Mouse (Mus musculus): ENCODE measurements around the gene Gm4881. TPM values are rescaled to one million over a fixed set of nuclear protein-coding genes. Genes with fewer than 3 reads are reported as not detected.

The Gm4881 gene
- 0.15 TPM in 1 of 2 replicates, not detected in the other for polyA plus RNA-seq (2012; rRNA removed)

DNA sequence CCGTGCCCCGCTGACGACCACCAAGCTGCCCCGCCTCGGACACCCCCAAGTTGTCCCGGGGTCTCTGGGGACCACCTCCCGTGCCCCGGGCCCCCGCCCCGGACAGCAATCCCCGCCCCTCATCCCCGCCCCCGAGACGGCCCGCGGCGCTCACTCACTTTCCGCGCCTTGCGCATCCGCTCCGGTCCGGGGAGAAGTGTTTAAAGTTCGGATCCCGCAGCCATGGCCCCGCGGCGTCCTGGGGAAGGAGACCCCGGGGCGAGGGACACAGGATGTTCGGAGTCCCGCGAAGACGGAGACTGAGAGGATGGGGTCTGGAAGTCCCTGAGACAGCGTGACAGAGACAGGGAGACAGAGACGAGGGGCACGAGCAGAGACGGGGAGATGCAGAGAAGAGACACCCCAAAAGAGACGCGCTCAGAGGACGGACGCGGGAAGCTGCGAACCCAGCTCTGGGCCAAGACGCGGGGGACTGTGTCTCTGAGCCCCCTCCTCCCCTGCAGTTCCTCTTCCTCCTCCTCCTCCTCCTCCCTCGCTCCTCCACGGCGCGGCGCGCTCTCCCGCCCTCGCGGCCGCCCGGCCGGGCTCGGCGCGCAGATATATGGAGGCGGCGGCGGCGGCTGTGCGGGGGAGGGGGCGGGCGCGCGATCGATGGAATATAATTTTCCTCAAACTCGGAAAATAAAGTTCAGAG, at the start of gene Gm4881:
TSS of gene Gm4881 (minus strand) at position 238 of the 694 bp plus-strand sequence.
- Histone ChIP-seq H3K4me1 (ENCODE audit: control insufficient read depth, insufficient read depth, low read length) (no peaks in the 10 kb centered on the region), H3K4me3 (ENCODE audit: insufficient read depth, low read length) (no peak within 1 kb of the TSS), H3K27ac (ENCODE audit: insufficient read depth, low read length) (no peak within 1 kb of the TSS)
- TF ChIP-seq POLR2A (IDR thresholded peaks at IDR 0.05; ENCODE audit: extremely low read depth, insufficient read depth, low read length), result no peak

DNA sequence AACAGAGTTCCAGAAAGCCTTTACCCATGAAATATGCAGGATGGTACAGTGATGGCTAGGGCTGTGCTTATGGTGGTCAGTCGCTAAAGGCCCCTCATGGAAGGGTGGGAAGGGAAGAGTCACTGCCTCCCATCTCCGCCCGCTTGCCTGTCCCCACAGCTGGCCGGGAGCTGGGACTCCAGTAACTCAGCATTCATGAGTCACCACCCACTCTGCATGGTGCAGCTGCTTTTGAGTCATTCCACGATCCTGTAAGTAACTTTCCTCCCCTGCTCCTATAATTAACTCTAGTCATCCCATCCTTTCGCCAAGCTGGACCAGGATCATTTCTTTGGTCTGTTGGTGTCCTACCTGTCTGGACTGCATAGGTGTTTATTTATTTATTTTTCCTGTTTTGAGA, 48.8 kb upstream of the Gm4881 start:
- Histone ChIP-seq H3K27ac (ENCODE audit: insufficient read depth, low read length) (no peak overlapping the region), H3K4me3 (ENCODE audit: insufficient read depth, low read length) (no peak overlapping the region), H3K4me1 (ENCODE audit: control insufficient read depth, insufficient read depth, low read length) (0 out of 2 replicates have a peak, but pooled peaks cover 2% of the 10 kb centered on the region)
- TF ChIP-seq POLR2A (IDR thresholded peaks at IDR 0.05; ENCODE audit: extremely low read depth, insufficient read depth, low read length) (peak; percentile 44; the same call in 1 of the 2 replicates), CTCF (IDR thresholded peaks at IDR 0.05; ENCODE audit: extremely low read depth, insufficient read depth, low read length) (no peak)

DNA sequence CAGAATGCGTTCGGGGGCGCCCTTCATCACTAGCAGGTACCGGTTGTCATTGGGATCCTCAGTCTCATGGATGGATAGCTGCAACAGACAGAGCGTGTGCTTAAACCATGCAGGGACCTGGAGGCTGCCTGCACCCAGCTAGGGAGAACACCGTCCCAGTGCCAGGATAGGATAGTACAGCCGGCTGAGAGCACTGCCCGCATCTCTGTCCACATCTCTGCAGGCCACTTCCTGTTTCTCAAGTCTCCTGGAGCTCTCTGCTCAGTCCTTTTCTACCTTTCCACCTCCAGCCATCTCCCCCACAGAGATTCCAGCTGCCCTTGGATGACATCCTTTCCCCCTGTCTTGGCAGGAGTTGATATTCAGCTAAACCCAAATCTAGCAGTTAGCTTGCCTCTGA, 46.2 kb upstream of the Gm4881 start:
- 0 out of 2 replicates have a peak, but pooled peaks have one; percentile 11 for TF ChIP-seq POLR2A (IDR thresholded peaks at IDR 0.05; ENCODE audit: extremely low read depth, insufficient read depth, low read length)
- TF ChIP-seq CTCF (IDR thresholded peaks at IDR 0.05; ENCODE audit: extremely low read depth, insufficient read depth, low read length), result no peak
- no peak overlapping the region for H3K4me3 ChIP-seq (ENCODE audit: insufficient read depth, low read length)
- 0 out of 2 replicates have a peak, but pooled peaks cover 2% of the 10 kb centered on the region for H3K4me1 ChIP-seq (ENCODE audit: control insufficient read depth, insufficient read depth, low read length)
- no peak overlapping the region for H3K27ac ChIP-seq (ENCODE audit: insufficient read depth, low read length)

DNA sequence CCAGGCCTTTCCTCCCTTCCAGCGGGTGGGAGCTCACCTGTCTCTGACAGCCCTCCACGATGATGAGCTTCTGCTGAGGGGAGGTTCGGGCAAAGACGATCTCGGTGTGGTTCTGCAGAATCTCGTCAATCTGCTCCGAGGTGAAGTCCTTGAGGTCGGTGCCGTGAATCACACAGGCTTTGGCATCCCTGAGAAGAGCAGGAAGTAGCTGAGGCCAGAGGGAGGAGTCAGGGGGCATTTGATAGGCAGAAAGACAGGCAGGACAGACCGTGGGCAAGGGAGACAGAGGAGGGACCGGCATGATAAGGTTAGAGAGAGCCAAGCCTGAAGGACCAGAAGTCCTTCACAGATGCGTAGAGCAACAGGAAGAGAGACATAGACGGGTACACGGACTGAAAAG, 43.6 kb upstream of the Gm4881 start:
- TF ChIP-seq POLR2A (IDR thresholded peaks at IDR 0.05; ENCODE audit: extremely low read depth, insufficient read depth, low read length) (no peak), CTCF (IDR thresholded peaks at IDR 0.05; ENCODE audit: extremely low read depth, insufficient read depth, low read length) (no peak)
- Histone ChIP-seq H3K4me1 (ENCODE audit: control insufficient read depth, insufficient read depth, low read length) (0 out of 2 replicates have a peak, but pooled peaks cover 2% of the 10 kb centered on the region), H3K27ac (ENCODE audit: insufficient read depth, low read length) (no peak overlapping the region), H3K4me3 (ENCODE audit: insufficient read depth, low read length) (no peak overlapping the region)

DNA sequence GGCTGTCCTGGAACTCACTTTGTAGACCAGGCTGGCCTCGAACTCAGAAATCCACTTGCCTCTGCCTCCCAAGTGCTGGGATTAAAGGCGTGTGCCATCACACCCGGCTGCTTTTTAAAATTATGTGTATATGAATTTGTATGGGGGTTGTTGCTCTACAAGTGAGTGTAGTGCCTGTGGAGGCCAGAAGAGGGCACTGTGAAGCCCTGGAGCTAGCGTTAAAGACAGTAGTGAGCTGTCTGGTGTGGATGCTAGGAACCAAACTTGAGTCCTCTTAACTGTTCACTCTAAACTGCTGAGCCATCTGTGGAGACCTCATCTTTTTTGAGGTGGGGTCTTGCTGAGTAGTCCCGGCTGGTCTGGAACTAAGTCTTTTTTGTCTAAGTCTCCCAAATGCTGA, 41.5 kb upstream of the Gm4881 start:
- no peaks in the 10 kb centered on the region for H3K4me1 ChIP-seq (ENCODE audit: control insufficient read depth, insufficient read depth, low read length)
- H3K27ac ChIP-seq (ENCODE audit: insufficient read depth, low read length), result no peak overlapping the region
- no peak for TF ChIP-seq POLR2A (IDR thresholded peaks at IDR 0.05; ENCODE audit: extremely low read depth, insufficient read depth, low read length)
- TF ChIP-seq CTCF (IDR thresholded peaks at IDR 0.05; ENCODE audit: extremely low read depth, insufficient read depth, low read length), result peak; percentile 48; the same call in 1 of the 2 replicates
- H3K4me3 ChIP-seq (ENCODE audit: insufficient read depth, low read length), result no peak overlapping the region

DNA sequence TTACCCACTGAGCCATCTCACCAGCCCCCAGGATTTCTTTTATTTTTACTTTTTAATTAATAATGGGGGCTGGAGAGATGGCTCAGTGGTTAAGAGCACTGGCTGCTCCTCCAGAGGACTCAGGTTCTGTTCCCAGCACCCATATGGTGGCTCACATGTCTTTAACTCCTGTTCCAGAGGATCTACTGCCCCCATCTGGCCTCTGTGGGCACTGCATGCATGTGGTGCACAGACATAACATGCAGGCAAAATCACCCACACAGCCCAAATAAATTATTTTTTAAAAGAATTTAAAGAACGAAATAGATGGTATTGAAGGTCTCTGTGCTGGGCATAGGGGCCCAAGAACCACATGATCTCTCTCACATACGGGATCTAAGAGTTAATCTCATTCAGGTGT, 40.0 kb upstream of the Gm4881 start:
- Histone ChIP-seq H3K4me1 (ENCODE audit: control insufficient read depth, insufficient read depth, low read length) (no peaks in the 10 kb centered on the region), H3K4me3 (ENCODE audit: insufficient read depth, low read length) (no peak overlapping the region), H3K27ac (ENCODE audit: insufficient read depth, low read length) (no peak overlapping the region)
- 0 out of 2 replicates have a peak, but pooled peaks have one; percentile 10 for TF ChIP-seq CTCF (IDR thresholded peaks at IDR 0.05; ENCODE audit: extremely low read depth, insufficient read depth, low read length)
- no peak for TF ChIP-seq POLR2A (IDR thresholded peaks at IDR 0.05; ENCODE audit: extremely low read depth, insufficient read depth, low read length)

DNA sequence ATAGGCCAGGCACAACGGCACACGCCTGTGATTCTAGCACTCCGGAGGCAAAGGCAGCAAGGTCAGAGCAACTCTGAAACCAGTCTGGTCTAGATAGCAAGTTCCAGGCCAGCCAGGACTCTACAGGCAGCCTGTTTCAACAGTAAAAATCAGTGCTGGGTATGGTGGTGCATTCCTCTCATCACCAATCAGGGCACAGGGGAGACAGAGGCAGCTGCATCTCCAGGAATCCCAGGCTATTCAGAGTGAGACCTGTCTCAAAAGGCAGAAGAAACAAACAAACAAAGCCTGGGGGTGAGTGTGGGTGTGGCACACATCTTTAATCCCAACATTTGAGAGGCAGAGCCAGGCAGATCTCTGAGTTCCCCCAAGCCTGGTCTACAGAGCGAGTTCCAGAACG, 39.1 kb upstream of the Gm4881 start:
- Histone ChIP-seq H3K4me3 (ENCODE audit: insufficient read depth, low read length) (no peak overlapping the region), H3K27ac (ENCODE audit: insufficient read depth, low read length) (no peak overlapping the region), H3K4me1 (ENCODE audit: control insufficient read depth, insufficient read depth, low read length) (no peaks in the 10 kb centered on the region; the same call in 1 of the 2 replicates)
- TF ChIP-seq POLR2A (IDR thresholded peaks at IDR 0.05; ENCODE audit: extremely low read depth, insufficient read depth, low read length) (no peak), CTCF (IDR thresholded peaks at IDR 0.05; ENCODE audit: extremely low read depth, insufficient read depth, low read length) (no peak)

DNA sequence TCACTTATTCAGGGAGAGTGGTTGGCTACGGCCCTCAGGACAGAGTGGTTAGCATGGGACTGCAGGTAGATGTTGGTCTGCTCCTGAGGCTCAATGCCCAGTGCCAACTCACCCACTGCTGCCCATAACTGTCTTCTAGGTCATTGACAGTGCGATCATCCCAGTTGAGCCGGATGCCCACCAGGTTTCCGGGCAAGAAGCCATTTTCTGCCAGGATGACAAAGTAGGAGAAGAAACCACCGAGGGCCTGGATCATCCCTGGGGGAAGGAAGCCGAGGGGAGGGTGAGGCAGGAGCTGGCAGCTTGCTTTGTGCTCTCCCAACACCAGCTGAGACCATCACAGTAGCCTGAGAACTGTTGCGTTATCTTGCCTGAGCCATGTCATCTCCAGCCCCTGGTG, 36.1 kb upstream of the Gm4881 start:
- Histone ChIP-seq H3K4me3 (ENCODE audit: insufficient read depth, low read length) (no peak overlapping the region), H3K4me1 (ENCODE audit: control insufficient read depth, insufficient read depth, low read length) (no peaks in the 10 kb centered on the region; the same call in 1 of the 2 replicates), H3K27ac (ENCODE audit: insufficient read depth, low read length) (0 out of 2 replicates have a peak overlapping the region, but pooled peaks have one; percentile 8)
- TF ChIP-seq CTCF (IDR thresholded peaks at IDR 0.05; ENCODE audit: extremely low read depth, insufficient read depth, low read length) (no peak), POLR2A (IDR thresholded peaks at IDR 0.05; ENCODE audit: extremely low read depth, insufficient read depth, low read length) (0 out of 2 replicates have a peak, but pooled peaks have one; percentile 5)

DNA sequence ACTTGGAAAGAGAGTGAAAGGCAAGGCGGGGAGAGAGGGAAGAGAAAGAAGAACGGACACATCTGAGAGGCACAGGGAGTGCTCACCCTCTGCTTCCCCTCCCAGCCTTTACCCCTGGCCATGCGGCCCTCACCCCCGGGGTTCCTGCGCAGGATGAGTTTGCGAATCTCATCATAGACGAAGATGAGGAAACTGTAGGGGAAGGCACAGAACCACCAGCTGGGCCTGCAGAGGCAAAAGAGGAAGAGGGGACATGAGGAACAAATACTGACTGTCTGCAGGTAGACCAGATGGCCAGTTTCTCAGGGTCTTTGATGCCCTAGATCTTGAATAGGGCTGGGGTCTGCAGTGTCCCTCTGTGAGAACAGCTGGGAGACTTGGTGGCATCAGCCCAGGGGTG, 34.5 kb upstream of the Gm4881 start:
- TF ChIP-seq POLR2A (IDR thresholded peaks at IDR 0.05; ENCODE audit: extremely low read depth, insufficient read depth, low read length), result no peak
- no peak for TF ChIP-seq CTCF (IDR thresholded peaks at IDR 0.05; ENCODE audit: extremely low read depth, insufficient read depth, low read length)
- Histone ChIP-seq H3K4me1 (ENCODE audit: control insufficient read depth, insufficient read depth, low read length) (no peaks in the 10 kb centered on the region; the same call in 1 of the 2 replicates), H3K27ac (ENCODE audit: insufficient read depth, low read length) (no peak overlapping the region), H3K4me3 (ENCODE audit: insufficient read depth, low read length) (no peak overlapping the region)

Measured in cortical plate, adult 2 months (tissue).